Mouse (Mus musculus) splenic B cell, adult 2 months (primary cell): Measurements from ENCODE around the gene Arih2.

Source experiments
- DNase-seq: peaks from one replicate; pipeline ENCODE4 v3.0.0-alpha.2; 2011; ENCODE audit warnings: low read depth, low spot score
- H3K27me3 ChIP-seq: 2 replicates; pipeline ENCODE4 v1.6.1; 2012; ENCODE audit warnings: mild to moderate bottlenecking, low read length, moderate library complexity, mixed read lengths; ENCODE audit not compliant: control insufficient read depth, poor library complexity, insufficient read depth, severe bottlenecking
- H3K36me3 ChIP-seq: 2 replicates; pipeline ENCODE4 v1.6.1; 2012; ENCODE audit warnings: mild to moderate bottlenecking, low read length, moderate library complexity, mixed read lengths; ENCODE audit not compliant: control insufficient read depth, poor library complexity, insufficient read depth, severe bottlenecking

Gene Arih2

DNA sequence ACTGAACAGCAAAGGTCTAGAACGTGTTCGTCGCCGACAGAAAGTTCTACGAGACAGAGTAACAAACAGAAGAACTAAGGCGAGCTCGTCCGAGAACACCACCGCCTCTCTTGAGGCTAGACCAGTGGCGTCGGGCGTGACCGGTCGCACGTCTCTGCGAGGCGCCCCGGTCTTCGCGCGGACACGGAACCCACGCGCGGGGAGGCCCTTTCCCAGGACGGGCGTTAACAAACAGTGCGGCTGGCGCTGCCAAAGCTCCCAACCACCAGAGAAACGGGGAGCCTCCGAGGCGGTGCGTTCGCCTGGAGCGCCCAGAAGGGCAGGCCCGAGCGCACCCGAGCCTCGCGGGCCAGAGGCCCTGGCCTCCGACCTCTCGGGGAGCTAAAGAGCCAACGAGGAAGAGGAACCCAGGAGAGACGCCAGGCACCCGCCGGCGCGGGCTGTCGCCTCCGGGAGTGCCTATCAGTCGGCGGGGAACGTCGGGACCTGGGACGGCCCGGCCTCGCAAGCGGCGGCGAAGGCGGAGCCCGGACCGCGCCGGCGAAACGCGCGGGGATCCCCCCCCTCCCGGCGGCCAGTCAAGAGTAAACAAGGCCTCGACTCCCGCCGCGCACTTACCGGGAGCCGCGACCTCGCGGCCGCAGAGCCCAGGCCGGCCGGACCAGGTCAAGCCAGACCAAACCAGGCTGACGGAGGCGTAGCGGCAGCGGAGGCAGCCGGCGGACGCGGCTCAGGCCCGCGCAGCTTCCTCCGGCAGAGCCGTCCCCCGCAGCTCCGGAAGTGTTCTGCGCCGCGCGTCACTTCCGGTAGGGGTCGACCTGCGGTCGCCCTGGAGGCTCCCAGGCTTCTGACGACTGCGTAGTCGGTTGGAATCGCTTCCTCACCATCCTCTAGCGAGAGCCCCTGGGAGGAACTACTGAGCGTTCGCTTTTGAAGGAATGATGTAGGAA, at the start of gene Arih2:
Gene Arih2, minus strand, starts transcription at position 776 of the 950 bp plus-strand sequence.
- peak; percentile 94 for DNase-seq
- H3K27me3 ChIP-seq: no peaks in the 10 kb centered on the region

DNA sequence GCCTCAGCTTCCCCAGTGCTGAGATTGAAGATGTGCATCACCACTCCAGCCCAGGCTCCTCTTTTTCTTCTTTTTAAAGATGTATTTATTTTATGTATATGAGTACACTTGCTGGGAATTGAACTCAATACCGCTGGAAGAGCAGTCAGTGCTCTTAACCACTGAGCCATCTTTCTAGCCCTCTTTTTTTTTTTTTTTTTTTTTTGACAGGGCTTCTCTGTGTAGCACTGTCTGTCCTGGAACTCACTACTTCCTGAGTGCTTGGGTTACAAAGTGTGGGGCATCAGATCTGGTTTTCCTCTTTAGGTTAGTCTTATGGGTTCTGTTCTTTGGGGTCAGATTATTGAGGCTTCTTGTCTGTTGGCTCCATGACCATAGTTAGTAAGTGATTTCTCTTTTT, 45.3 kb upstream of the Arih2 start:
- DNase-seq: no peak
- H3K36me3 ChIP-seq: no peaks in the 10 kb centered on the region

More for the DNA sequence above, at the start of gene Arih2:
- H3K36me3 ChIP-seq: 0 out of 2 replicates have a peak, but pooled peaks cover 2% of the 10 kb centered on the region

DNA sequence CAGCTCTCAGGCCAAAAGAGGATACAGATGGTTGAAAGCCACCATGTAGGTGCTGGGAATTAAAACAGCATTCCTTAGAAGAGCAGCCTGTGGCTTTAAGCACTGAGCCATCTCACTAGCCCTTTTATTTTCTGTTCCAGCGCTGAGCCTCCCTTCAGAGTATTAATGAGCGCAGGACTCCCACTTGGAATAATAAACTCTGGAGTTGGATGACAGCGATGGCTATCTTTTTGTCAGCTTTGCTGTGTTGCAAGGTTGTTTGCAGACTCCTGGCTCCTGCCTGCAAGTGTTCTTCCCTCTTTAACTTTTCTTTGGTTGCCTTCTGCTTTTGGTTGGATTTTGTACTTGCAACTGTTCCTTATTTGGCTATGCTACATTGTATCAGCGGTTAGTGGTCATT, 44.8 kb upstream of the Arih2 start:
- DNase-seq: no peak
- Histone ChIP-seq H3K36me3 (no peaks in the 10 kb centered on the region), H3K27me3 (no peaks in the 10 kb centered on the region)

More for the DNA sequence above, 45.3 kb upstream of the Arih2 start:
- no peaks in the 10 kb centered on the region for H3K27me3 ChIP-seq

DNA sequence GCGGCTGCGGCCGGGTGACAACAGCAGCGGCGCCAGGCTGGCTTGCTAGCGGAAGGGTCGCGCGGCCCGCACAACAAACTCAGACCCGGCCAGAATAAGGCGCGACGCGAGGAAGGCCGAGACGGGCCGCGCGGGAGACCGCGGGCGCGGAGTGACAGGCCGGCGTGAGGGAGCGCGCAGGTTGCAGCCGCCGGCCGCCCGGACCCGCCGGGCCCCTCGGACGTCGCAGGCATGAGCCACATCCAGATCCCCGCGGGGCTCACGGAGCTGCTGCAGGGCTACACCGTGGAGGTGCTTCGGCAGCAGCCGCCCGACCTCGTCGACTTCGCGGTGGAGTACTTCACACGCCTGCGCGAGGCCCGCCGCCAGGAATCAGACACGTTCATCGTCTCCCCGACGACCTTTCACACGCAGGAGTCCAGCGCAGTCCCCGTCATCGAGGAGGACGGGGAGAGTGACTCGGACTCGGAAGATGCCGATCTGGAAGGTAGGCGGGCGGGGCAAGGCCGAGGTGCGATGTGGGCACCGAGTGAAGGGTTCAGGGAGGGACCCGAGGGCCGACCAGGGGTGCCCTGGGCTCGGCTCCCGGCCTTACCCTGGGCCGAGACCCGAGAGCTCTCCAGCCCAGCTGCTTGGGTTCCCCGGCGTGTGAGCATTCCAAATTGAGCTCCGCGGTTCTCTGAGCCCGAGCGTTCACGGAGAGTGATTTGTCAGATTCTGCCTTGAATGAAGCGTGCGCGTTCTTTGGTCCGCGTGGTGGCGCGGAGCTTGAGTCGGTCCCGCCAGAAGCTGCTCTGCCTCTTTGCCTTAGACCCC, 43.2 kb upstream of the Arih2 start:
- Histone ChIP-seq H3K27me3 (no peaks in the 10 kb centered on the region), H3K36me3 (no peaks in the 10 kb centered on the region)
- DNase-seq: peak; percentile 50

DNA sequence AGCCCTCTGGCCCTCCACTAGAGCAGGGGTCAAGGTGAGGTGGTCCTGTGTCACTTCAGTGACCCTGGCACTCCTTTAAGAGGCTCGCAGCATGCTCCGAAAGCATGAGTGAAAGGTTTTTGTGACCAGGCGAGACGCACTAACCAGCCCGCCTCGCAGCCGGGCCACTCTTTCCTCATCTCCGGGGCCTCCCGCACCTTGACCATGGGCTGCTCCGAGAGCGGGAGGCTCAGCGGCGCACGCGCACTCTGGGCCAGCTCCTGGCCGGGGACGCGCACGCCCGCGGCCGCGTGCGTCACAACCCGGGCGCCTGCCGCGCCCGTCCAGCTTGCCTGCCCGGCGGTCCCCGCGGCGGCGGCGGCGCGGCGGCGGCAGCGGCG, 42.6 kb upstream of the Arih2 start:
- Histone ChIP-seq H3K36me3 (no peaks in the 10 kb centered on the region), H3K27me3 (no peaks in the 10 kb centered on the region)
- peak; percentile 72 for DNase-seq

DNA sequence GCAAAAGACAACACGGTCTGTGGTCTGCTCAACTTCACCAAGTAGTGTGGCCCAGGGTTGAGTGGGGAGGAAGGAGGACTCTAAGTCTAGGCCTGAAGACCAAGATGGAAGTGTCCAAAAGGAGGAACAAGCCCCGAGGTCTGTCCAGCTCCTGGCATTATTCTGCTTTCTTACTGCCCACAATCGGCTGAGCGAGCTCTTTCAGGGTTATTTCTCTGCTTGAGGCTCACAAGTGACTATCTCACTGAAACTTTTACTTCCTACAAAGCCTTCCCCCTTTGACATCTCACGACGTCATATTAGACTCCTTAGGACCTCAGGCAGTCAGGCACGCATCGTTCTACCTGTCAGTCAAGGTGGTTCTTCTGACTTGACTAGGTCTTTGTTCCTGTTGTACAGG, 42.2 kb upstream of the Arih2 start:
- H3K27me3 ChIP-seq: no peaks in the 10 kb centered on the region
- DNase-seq: peak; percentile 66
- H3K36me3 ChIP-seq: no peaks in the 10 kb centered on the region

DNA sequence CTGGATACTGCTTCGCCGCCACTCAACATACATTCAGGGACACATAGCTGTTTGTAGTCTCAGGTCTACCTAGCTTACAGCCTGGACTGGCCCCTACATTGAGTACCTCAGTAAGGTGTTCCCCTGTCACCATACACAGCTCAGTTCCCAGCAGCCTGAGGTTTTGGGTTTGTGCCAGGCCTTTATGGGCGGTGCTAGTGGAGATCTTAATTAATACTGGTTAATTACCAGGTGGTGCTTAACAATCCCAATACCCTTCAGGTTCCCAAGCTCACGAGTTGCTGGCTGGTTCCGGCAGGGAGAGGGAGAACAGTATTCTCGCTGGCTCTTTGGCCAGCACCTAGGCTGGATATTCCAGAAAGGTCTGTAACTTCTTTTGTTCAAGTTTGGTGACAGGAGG, 41.7 kb upstream of the Arih2 start:
- no peaks in the 10 kb centered on the region for H3K36me3 ChIP-seq
- DNase-seq: no peak
- H3K27me3 ChIP-seq: no peaks in the 10 kb centered on the region

DNA sequence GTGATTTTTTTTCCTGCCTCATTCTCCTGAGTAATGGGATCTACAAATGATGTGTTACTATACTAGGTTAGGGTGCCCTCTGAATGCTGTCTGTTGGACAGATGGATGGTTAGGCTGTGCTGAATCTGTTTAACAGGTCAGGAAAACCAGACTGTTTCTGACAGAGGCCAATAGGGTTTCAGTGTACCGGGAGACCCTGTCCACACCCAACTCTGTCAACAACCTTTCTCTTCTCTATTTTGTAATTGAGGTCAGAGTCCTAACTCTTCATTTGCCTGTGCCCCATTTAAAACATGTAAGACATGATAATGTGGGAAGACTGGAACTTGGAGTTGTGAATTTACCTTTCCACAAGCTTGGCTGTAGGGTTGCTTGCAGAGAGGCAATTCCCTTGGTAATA, 40.8 kb upstream of the Arih2 start:
- no peaks in the 10 kb centered on the region for H3K27me3 ChIP-seq
- DNase-seq: no peak

DNA sequence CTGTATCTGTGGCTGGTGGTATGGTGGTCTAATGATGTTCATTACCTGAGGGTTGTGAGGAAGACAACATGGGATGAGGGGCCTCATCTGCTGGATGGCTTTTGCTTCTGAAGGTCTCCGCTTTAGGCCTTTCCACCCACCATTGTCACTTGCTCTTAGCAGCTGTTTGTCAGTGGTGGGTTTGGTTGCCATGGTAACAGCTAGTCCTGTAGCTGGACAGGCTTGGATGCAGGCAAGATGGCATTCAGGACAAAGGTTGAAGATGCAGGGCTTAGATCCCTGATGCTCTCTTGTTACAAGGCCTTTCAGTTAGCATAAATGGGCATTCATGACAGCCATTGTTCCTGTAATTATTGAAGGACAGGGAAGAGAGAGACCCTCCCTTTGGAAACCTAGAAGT, 39.9 kb upstream of the Arih2 start, which contains the start of gene Prkar2a:
Gene Prkar2a, plus strand, starts transcription at position 209 of the 400 bp plus-strand sequence.
- H3K36me3 ChIP-seq: peaks cover 4% of the 10 kb centered on the region; the same call in 1 of the 2 replicates
- H3K27me3 ChIP-seq: no peaks in the 10 kb centered on the region
- DNase-seq: no peak

More for the DNA sequence above, 40.8 kb upstream of the Arih2 start:
- H3K36me3 ChIP-seq: no peaks in the 10 kb centered on the region; the same call in 1 of the 2 replicates

DNA sequence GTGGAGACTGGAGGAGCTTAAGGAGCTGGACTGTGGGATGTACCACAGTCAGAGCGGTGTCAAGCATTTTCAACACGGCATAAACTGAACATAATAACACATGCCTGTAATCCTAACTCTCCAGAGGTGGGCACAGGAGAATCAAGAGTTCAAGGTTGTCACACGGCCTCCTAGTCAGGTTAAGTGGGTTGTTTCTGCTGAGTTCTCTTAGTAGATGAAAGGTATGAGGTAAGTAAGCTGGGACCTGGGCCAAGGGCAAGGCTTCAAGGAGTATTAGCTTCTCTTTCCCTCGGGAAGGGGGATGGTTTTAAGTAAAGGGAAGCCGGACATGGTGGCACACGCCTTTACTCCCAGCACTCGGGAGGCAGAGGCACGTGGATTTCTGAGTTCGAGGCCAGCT, 39.3 kb upstream of the Arih2 start:
- Histone ChIP-seq H3K27me3 (no peaks in the 10 kb centered on the region), H3K36me3 (peaks cover 4% of the 10 kb centered on the region; the same call in 1 of the 2 replicates)
- DNase-seq: no peak

DNA sequence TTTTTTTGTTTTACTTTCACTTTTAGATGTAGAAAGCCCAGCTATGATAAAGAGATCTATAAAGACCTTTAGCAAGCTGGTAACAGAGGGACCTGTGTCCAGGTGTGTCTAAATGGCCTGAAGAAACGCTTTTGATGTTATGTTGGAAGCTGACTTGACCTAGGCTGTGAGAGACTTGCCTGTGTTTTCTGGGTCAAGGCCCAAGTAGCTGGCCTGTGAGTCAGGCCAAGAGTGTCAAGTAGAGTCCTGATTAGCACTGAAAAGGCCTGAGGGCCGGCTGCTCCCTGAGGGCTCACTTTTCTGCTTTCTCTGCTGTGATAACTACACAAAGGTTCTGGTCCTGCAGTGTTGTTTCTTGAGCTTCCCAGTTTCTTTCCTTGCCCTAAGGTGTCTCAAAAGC, 38.5 kb upstream of the Arih2 start:
- no peak for DNase-seq
- H3K27me3 ChIP-seq: no peaks in the 10 kb centered on the region
- peaks cover 4% of the 10 kb centered on the region; the same call in 1 of the 2 replicates for H3K36me3 ChIP-seq

DNA sequence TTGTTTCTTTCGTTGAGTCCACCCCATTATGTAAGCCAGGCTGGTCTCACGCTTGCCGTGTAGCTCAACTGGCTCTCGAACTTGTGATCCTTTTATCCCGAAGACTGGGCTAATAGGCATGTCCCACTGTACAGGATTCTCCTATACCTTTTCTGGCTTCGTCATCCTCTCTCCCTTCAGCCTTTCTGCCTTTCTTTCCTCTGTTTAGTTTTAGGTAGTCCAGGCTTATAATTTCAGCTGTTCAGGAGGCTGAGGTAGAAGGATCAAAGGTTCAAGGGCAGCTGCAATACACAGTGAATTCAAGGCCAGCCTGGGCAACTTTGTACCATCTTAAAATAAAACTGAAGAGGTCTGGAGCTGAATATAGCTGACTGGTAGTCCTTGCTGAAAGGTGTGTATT, 38.0 kb upstream of the Arih2 start:
- Histone ChIP-seq H3K27me3 (no peaks in the 10 kb centered on the region), H3K36me3 (peaks cover 4% of the 10 kb centered on the region; the same call in 1 of the 2 replicates)
- no peak for DNase-seq

DNA sequence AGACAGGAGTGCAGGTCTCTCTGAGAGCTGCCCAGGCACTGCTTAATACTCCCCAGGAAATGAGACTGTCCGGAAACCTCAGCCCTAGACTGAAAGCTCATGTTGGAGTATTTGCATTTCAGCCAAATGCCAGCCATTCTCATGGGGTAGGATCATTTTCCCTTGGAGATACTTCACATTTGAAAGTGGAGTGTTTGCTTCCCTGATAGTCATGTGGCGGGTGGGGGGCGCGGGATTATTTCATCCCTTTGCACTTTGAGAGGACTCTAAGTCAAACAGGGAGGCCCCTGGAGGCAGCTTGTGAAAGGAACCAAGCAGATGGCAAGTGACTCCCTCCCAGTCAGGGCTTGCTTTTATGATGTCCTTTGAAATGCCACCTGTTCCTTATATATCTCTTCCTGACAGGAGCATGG, 37.3 kb upstream of the Arih2 start:
- no peak for DNase-seq
- Histone ChIP-seq H3K27me3 (no peaks in the 10 kb centered on the region), H3K36me3 (peaks cover 4% of the 10 kb centered on the region; the same call in 1 of the 2 replicates)

DNA sequence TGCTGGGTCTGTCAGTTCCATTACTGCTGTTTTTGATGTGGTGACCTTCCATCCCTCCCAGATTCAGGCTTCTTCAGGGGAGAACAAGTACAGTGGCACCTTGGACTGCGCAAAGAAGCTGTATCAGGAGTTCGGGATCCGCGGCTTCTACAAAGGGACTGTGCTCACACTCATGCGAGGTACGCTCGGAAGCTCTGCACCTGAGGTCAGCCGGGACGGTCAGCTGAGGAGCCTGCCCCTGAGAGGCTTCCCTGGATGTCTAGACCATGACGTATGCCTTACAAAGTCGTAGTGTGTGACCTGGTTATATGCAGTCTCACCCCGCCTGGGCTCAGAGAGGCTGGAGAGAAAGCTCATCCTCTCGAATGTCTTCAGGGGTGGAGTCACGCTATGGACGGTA, 30.8 kb upstream of the Arih2 start:
- no peak for DNase-seq
- no peaks in the 10 kb centered on the region for H3K27me3 ChIP-seq
- peaks cover 5% of the 10 kb centered on the region; the same call in 1 of the 2 replicates for H3K36me3 ChIP-seq

DNA sequence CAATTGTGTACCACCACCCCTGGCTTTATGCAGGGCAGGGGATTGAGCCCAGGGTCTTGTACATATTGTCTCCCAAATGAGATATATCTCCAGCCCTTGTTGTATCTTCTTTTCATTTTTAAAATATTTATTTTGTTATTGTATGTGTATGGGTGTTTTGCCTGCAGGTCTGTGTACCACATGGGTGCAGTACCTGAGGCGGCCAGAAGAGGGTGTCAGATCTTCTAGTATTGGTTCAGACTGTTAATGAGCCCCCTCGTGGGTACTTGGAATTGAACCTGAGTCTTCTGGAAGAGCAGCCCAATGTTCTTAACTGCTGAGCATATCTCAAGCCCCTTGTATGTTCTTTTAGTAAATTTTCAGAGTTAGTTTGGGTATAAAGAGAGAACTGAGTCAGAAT, 24.0 kb upstream of the Arih2 start:
- H3K27me3 ChIP-seq: no peaks in the 10 kb centered on the region
- H3K36me3 ChIP-seq: peaks cover 1% of the 10 kb centered on the region; the same call in 1 of the 2 replicates
- peak; percentile 57 for DNase-seq
